Mouse (Mus musculus): ENCODE measurements around the gene Atp5l.

Atp5l gene

GRCm38 (mm10) chr9:44897024-44897423 is 23.5 kb downstream of the Atp5l start:
- DNase-seq (ENCODE audit: low read depth, low spot score), result no peak

- DNase-seq (ENCODE audit: low read depth, low spot score), result no peak
Measured at GRCm38 (mm10) chr9:44892664-44893063, 27.9 kb downstream of the Atp5l start.

- DNase-seq (ENCODE audit: low read depth, low spot score), result no peak
Measured at GRCm38 (mm10) chr9:44891210-44891609, 29.3 kb downstream of the Atp5l start.

GRCm38 (mm10) chr9:44890122-44890521 is 30.4 kb downstream of the Atp5l start:
- no peak for DNase-seq (ENCODE audit: low read depth, low spot score)

GRCm38 (mm10) chr9:44888114-44888624 is 32.4 kb downstream of the Atp5l start:
- DNase-seq (ENCODE audit: low read depth, low spot score), result no peak

GRCm38 (mm10) chr9:44882981-44883569 is 37.5 kb downstream of the Atp5l start:
- DNase-seq (ENCODE audit: low read depth, low spot score), result no peak

- DNase-seq (ENCODE audit: low read depth, low spot score), result no peak
Measured at GRCm38 (mm10) chr9:44882436-44882980, 38.0 kb downstream of the Atp5l start.

- DNase-seq (ENCODE audit: low read depth, low spot score), result peak; percentile 40
Measured at GRCm38 (mm10) chr9:44881941-44882435, 38.6 kb downstream of the Atp5l start.

GRCm38 (mm10) chr9:44881221-44881871 is 39.2 kb downstream of the Atp5l start, which contains the start of gene Kmt2a:
TSS of gene Kmt2a (minus strand) at chr9:44881296.
- DNase-seq (ENCODE audit: low read depth, low spot score), result peak; percentile 98

- no peak for DNase-seq (ENCODE audit: low read depth, low spot score)
Measured at GRCm38 (mm10) chr9:44880309-44881081, 40.0 kb downstream of the Atp5l start.

GRCm38 (mm10) chr9:44879694-44880271 is 40.8 kb downstream of the Atp5l start:
- DNase-seq (ENCODE audit: low read depth, low spot score), result no peak

- no peak for DNase-seq (ENCODE audit: low read depth, low spot score)
Measured at GRCm38 (mm10) chr9:44878776-44879500, 41.6 kb downstream of the Atp5l start.

- DNase-seq (ENCODE audit: low read depth, low spot score), result no peak
Measured at GRCm38 (mm10) chr9:44877686-44878085, 42.9 kb downstream of the Atp5l start.

- DNase-seq (ENCODE audit: low read depth, low spot score), result no peak
Measured at GRCm38 (mm10) chr9:44875476-44875875, 45.1 kb downstream of the Atp5l start.

- DNase-seq (ENCODE audit: low read depth, low spot score), result no peak
Measured at GRCm38 (mm10) chr9:44874198-44874597, 46.3 kb downstream of the Atp5l start.

- no peak for DNase-seq (ENCODE audit: low read depth, low spot score)
Measured at GRCm38 (mm10) chr9:44873665-44874064, 46.9 kb downstream of the Atp5l start.

- DNase-seq (ENCODE audit: low read depth, low spot score), result no peak
Measured at GRCm38 (mm10) chr9:44868336-44869094, 52.0 kb downstream of the Atp5l start.

- DNase-seq (ENCODE audit: low read depth, low spot score), result no peak
Measured at GRCm38 (mm10) chr9:44867664-44868063, 52.9 kb downstream of the Atp5l start.

- no peak for DNase-seq (ENCODE audit: low read depth, low spot score)
Measured at GRCm38 (mm10) chr9:44866501-44867240, 53.9 kb downstream of the Atp5l start.

Measured in skeletal muscle tissue, adult 2 months (tissue).